Mouse (Mus musculus) liver, embryonic 11.5 days (tissue): Measurements from ENCODE around the gene Fam229a. TPM values are rescaled to one million over a fixed set of nuclear protein-coding genes. Genes with fewer than 3 reads are reported as not detected.
"Not testable (repeated sequence)": the region's sequence is repeated elsewhere in the genome, so short reads cannot be mapped to it uniquely, and the experiment has no call there.

Source experiments
- ATAC-seq: fragments of 200-750 bp; cut with Nextera tagmentation; replicated peaks from 2 replicates; pipeline ENCODE4 v1.8.0; 2017; ENCODE audit warnings: moderate number of reproducible peaks, mild to moderate bottlenecking, moderate TSS enrichment, moderate library complexity; ENCODE audit not compliant: low FRiP score
- DNase-seq: peaks from one replicate; pipeline ENCODE4 v3.0.0-alpha.2; 2017; ENCODE audit warnings: low spot score
- H3K27ac ChIP-seq: fragments of 300-500 bp; sonication (generic); 2 replicates; pipeline ENCODE4 v1.5.1; 2014; ENCODE audit warnings: mild to moderate bottlenecking, low read depth, low read length, control low read depth
- H3K27me3 ChIP-seq: fragments of 300-500 bp; sonication (generic); replicated peaks from 2 replicates; pipeline ENCODE4 v1.6.1; 2014; ENCODE audit warnings: low read length, mixed read lengths; ENCODE audit not compliant: control insufficient read depth, insufficient read depth
- H3K36me3 ChIP-seq: fragments of 300-500 bp; sonication (generic); 2 replicates; pipeline ENCODE4 v1.6.1; 2014; ENCODE audit warnings: mild to moderate bottlenecking, low read length, moderate library complexity, mixed read lengths; ENCODE audit not compliant: control insufficient read depth, insufficient read depth
- H3K4me1 ChIP-seq: fragments of 300-500 bp; sonication (generic); replicated peaks from 2 replicates; pipeline ENCODE4 v1.6.1; 2014; ENCODE audit warnings: low read length, mixed read lengths; ENCODE audit not compliant: control insufficient read depth, insufficient read depth
- H3K4me2 ChIP-seq: fragments of 300-500 bp; sonication (generic); 2 replicates; pipeline ENCODE4 v1.6.1; 2014; ENCODE audit warnings: mild to moderate bottlenecking, control low read depth, moderate library complexity
- H3K4me3 ChIP-seq: fragments of 300-500 bp; sonication (generic); 2 replicates; pipeline ENCODE4 v1.5.1; 2014; ENCODE audit warnings: low read depth, low read length, control low read depth
- H3K9ac ChIP-seq: fragments of 300-500 bp; sonication (generic); 2 replicates; pipeline ENCODE4 v1.6.1; 2014; ENCODE audit warnings: low read depth, low read length, control low read depth
- H3K9me3 ChIP-seq: fragments of 300-500 bp; sonication (generic); 2 replicates; pipeline ENCODE4 v1.6.1; 2016; ENCODE audit warnings: low read length, inconsistent platforms, mixed read lengths; ENCODE audit not compliant: control insufficient read depth
- WGBS: fragments of 180-500 bp; shearing (Covaris S2); extraction: QIAGEN DNeasy Blood & Tissue Kit; methylation state at CpG from one replicate; pipeline ENCODE4 v1.1.7; 2014; 5-methylcytosine and 5-hydroxymethylcytosine counted together
- polyA plus RNA-seq: library from polyadenylated mRNA; unstranded; fragments of >200 nt; fragmentation: Nextera tagmentation; extraction: Ambion mirVana; gene quantifications from 2 replicates; pipeline ENCODE4 v1.2.1, GENCODE M21; 2014

Gene Fam229a
- polyA plus RNA-seq, 1 experiment from 2014 or later, result not detected

GRCm38 (mm10) chr4:129528901-129529300 lies 37.9 kb downstream of the Fam229a start:
- H3K4me1 ChIP-seq, H3K4me3 ChIP-seq, H3K27ac ChIP-seq, H3K27me3 ChIP-seq, H3K4me2 ChIP-seq, H3K9ac ChIP-seq, H3K9me3 ChIP-seq, DNase-seq, ATAC-seq: not testable (repeated sequence)
- H3K36me3 ChIP-seq, result peaks cover 33% of the 10 kb centered on the region
- WGBS, result 91% methylated on average over 5 of the region's 6 CpGs

GRCm38 (mm10) chr4:129540012-129540411 lies 49.0 kb downstream of the Fam229a start:
- DNase-seq (no peak), ATAC-seq (no peak)
- Histone ChIP-seq H3K4me2 (no peak overlapping the region), H3K27me3 (no peaks in the 10 kb centered on the region), H3K9ac (no peak overlapping the region), H3K27ac (no peak overlapping the region), H3K9me3 (no peaks in the 10 kb centered on the region), H3K36me3 (peaks cover 9% of the 10 kb centered on the region; the same call in 1 of the 2 replicates), H3K4me3 (no peak overlapping the region), H3K4me1 (peaks cover 13% of the 10 kb centered on the region)
- 92% methylated on average over 6 of the region's 6 CpGs for WGBS

Other genes with a start within 250 kb of the Fam229a start
- gene C77080, start 229.8 kb upstream of the Fam229a start, polyA plus RNA-seq, result 1.2 and 1.6 TPM in 2 replicates
- gene Sync, start 203.6 kb upstream of the Fam229a start, polyA plus RNA-seq, result 0.36 and 0.40 TPM in 2 replicates
- 318 and 355 TPM in 2 replicates for gene Rbbp4, start 155.8 kb upstream of the Fam229a start, polyA plus RNA-seq
- 42.2 and 53.9 TPM in 2 replicates for gene Zbtb8os, start 155.5 kb upstream of the Fam229a start, polyA plus RNA-seq
- gene Zbtb8a, start 113.1 kb upstream of the Fam229a start, polyA plus RNA-seq, result 4.2 and 4.8 TPM in 2 replicates
- gene Zbtb8b, start 50.3 kb upstream of the Fam229a start, polyA plus RNA-seq, result 2.4 and 2.8 TPM in 2 replicates
- 21.6 and 22.5 TPM in 2 replicates for gene Bsdc1, start 29.6 kb upstream of the Fam229a start, polyA plus RNA-seq
- gene Tssk3, start 168 bp upstream of the Fam229a start, polyA plus RNA-seq, result not detected in 2 replicates
- 388 and 395 TPM in 2 replicates for gene Marcksl1, start 22.4 kb downstream of the Fam229a start, polyA plus RNA-seq
- gene Hdac1, start 51.5 kb downstream of the Fam229a start, polyA plus RNA-seq, result 215 and 223 TPM in 2 replicates
- 5.5 and 6.0 TPM in 2 replicates for gene Lck, start 82.5 kb downstream of the Fam229a start, polyA plus RNA-seq
- 9.2 and 9.3 TPM in 2 replicates for gene Fam167b, start 87.4 kb downstream of the Fam229a start, polyA plus RNA-seq
- 329 and 341 TPM in 2 replicates for gene Eif3i, start 109.5 kb downstream of the Fam229a start, polyA plus RNA-seq
- gene Tmem234, start 109.5 kb downstream of the Fam229a start, polyA plus RNA-seq, result 207 and 228 TPM in 2 replicates
- 0.57 and 1.5 TPM in 2 replicates for gene Dcdc2b, start 123.1 kb downstream of the Fam229a start, polyA plus RNA-seq
- gene Iqcc, start 127.9 kb downstream of the Fam229a start, polyA plus RNA-seq, result 23.6 and 25.3 TPM in 2 replicates
- 27.2 and 33.1 TPM in 2 replicates for gene Ccdc28b, start 132.8 kb downstream of the Fam229a start, polyA plus RNA-seq
- 70.6 and 76.7 TPM in 2 replicates for gene Txlna, start 149.9 kb downstream of the Fam229a start, polyA plus RNA-seq
- 11.7 and 12.6 TPM in 2 replicates for gene Kpna6, start 181.6 kb downstream of the Fam229a start, polyA plus RNA-seq
- 24.1 and 24.7 TPM in 2 replicates for gene Tmem39b, start 205.6 kb downstream of the Fam229a start, polyA plus RNA-seq